Mouse (Mus musculus) stomach, embryonic 16.5 days (tissue): ENCODE data around the gene Map3k14. TPM values are rescaled to one million over a fixed set of nuclear protein-coding genes. Genes with fewer than 3 reads are reported as not detected.
"Not testable (repeated sequence)": the region's sequence is repeated elsewhere in the genome, so short reads cannot be mapped to it uniquely, and the experiment has no call there.

Source experiments
- ATAC-seq: fragments of 200-750 bp; cut with Nextera tagmentation; 2 replicates; pipeline ENCODE4 v1.8.0; 2017; ENCODE audit warnings: moderate number of reproducible peaks, moderate TSS enrichment; ENCODE audit not compliant: insufficient read depth, low FRiP score
- H3K27ac ChIP-seq: fragments of 300-500 bp; sonication (generic); 2 replicates; pipeline ENCODE4 v1.5.1; 2014; ENCODE audit warnings: low read length
- H3K27me3 ChIP-seq: fragments of 300-500 bp; sonication (generic); 2 replicates; pipeline ENCODE4 v1.6.1; 2014; ENCODE audit warnings: low read length, control low read depth, mixed read lengths; ENCODE audit not compliant: control insufficient read depth, insufficient read depth
- H3K36me3 ChIP-seq: fragments of 300-500 bp; sonication (generic); 2 replicates; pipeline ENCODE4 v1.6.1; 2014; ENCODE audit warnings: low read length; ENCODE audit not compliant: control insufficient read depth, insufficient read depth
- H3K4me1 ChIP-seq: fragments of 300-500 bp; sonication (generic); 2 replicates; pipeline ENCODE4 v1.6.1; 2014; ENCODE audit warnings: low read length, control low read depth, mixed read lengths; ENCODE audit not compliant: control insufficient read depth, insufficient read depth
- H3K4me2 ChIP-seq: fragments of 300-500 bp; sonication (generic); 2 replicates; pipeline ENCODE4 v1.6.1; 2014; ENCODE audit warnings: low read depth, low read length, mixed read lengths
- H3K4me3 ChIP-seq: fragments of 300-500 bp; sonication (generic); replicated peaks from 2 replicates; pipeline ENCODE4 v1.5.1; 2014; ENCODE audit warnings: mild to moderate bottlenecking, low read length
- H3K9ac ChIP-seq: fragments of 300-500 bp; sonication (generic); 2 replicates; pipeline ENCODE4 v1.6.1; 2014; ENCODE audit warnings: low read length
- H3K9me3 ChIP-seq: fragments of 300-500 bp; sonication (generic); replicated peaks from 2 replicates; pipeline ENCODE4 v1.6.1; 2016; ENCODE audit warnings: low read length, control low read depth; ENCODE audit not compliant: control insufficient read depth
- WGBS: fragments of 180-500 bp; shearing (Covaris S2); extraction: QIAGEN DNeasy Blood & Tissue Kit; methylation state at CpG from one replicate; pipeline ENCODE4 v1.1.7; 2014; 5-methylcytosine and 5-hydroxymethylcytosine counted together
- polyA plus RNA-seq: library from polyadenylated mRNA; unstranded; fragments of >200 nt; fragmentation: Nextera tagmentation; extraction: Ambion mirVana; gene quantifications from 2 replicates; pipeline ENCODE4 v1.2.1, GENCODE M21; 2015

The Map3k14 gene
- polyA plus RNA-seq, 1 experiment from 2014 or later: 4.9 TPM

GRCm38 (mm10) chr11:103230626-103231025, 36.6 kb downstream of the Map3k14 start:
- H3K9ac ChIP-seq: no peak overlapping the region
- no peak for ATAC-seq
- H3K27me3 ChIP-seq: no peaks in the 10 kb centered on the region
- H3K4me1 ChIP-seq: peaks cover 6% of the 10 kb centered on the region; the same call in 1 of the 2 replicates
- no peak overlapping the region for H3K4me2 ChIP-seq
- 0 out of 2 replicates have a peak, but pooled peaks cover 5% of the 10 kb centered on the region for H3K9me3 ChIP-seq
- 85% methylated on average over 19 of the region's 19 CpGs for WGBS
- H3K36me3 ChIP-seq: peaks cover 22% of the 10 kb centered on the region
- no peak overlapping the region for H3K4me3 ChIP-seq
- no peak overlapping the region for H3K27ac ChIP-seq

- no peak overlapping the region for H3K4me2 ChIP-seq
- no peak overlapping the region for H3K4me3 ChIP-seq
- no peak overlapping the region for H3K9ac ChIP-seq
- peaks cover 4% of the 10 kb centered on the region; the same call in 1 of the 2 replicates for H3K4me1 ChIP-seq
- no peak for ATAC-seq
- H3K27me3 ChIP-seq: no peaks in the 10 kb centered on the region
- H3K27ac ChIP-seq: no peak overlapping the region
- H3K9me3 ChIP-seq: 0 out of 2 replicates have a peak, but pooled peaks cover 5% of the 10 kb centered on the region
- peaks cover 22% of the 10 kb centered on the region for H3K36me3 ChIP-seq
- WGBS: 97% methylated on average over 2 of the region's 2 CpGs
Measured at GRCm38 (mm10) chr11:103229608-103230007, 37.7 kb downstream of the Map3k14 start.

- peaks cover 4% of the 10 kb centered on the region; the same call in 1 of the 2 replicates for H3K4me1 ChIP-seq
- H3K4me2 ChIP-seq: no peak overlapping the region
- no peaks in the 10 kb centered on the region for H3K27me3 ChIP-seq
- no peak overlapping the region for H3K4me3 ChIP-seq
- WGBS: 69% methylated on average over 18 of the region's 18 CpGs
- H3K27ac ChIP-seq: peak overlapping the region; percentile 53; the same call in 1 of the 2 replicates
- no peak for ATAC-seq
- no peaks in the 10 kb centered on the region for H3K9me3 ChIP-seq
- H3K36me3 ChIP-seq: peaks cover 6% of the 10 kb centered on the region; the same call in 1 of the 2 replicates
- no peak overlapping the region for H3K9ac ChIP-seq
Measured at GRCm38 (mm10) chr11:103223951-103224456, 43.3 kb downstream of the Map3k14 start.

GRCm38 (mm10) chr11:103223444-103223843, 43.8 kb downstream of the Map3k14 start:
- no peak overlapping the region for H3K4me3 ChIP-seq
- no peak for ATAC-seq
- H3K4me2 ChIP-seq: no peak overlapping the region
- 80% methylated on average over 10 of the region's 10 CpGs for whole genome bisulfite sequencing
- no peak overlapping the region for H3K9ac ChIP-seq
- no peaks in the 10 kb centered on the region for H3K27me3 ChIP-seq
- H3K4me1 ChIP-seq: peaks cover 7% of the 10 kb centered on the region
- H3K9me3 ChIP-seq: no peaks in the 10 kb centered on the region
- H3K27ac ChIP-seq: peak overlapping the region; percentile 53; the same call in 1 of the 2 replicates
- H3K36me3 ChIP-seq: peaks cover 6% of the 10 kb centered on the region; the same call in 1 of the 2 replicates

GRCm38 (mm10) chr11:103222718-103223117, 44.6 kb downstream of the Map3k14 start:
- not testable (repeated sequence) for H3K4me3 ChIP-seq, H3K36me3 ChIP-seq, H3K4me2 ChIP-seq, H3K27me3 ChIP-seq, ATAC-seq, H3K9me3 ChIP-seq, H3K27ac ChIP-seq, H3K9ac ChIP-seq
- peaks cover 10% of the 10 kb centered on the region for H3K4me1 ChIP-seq
- 92% methylated on average over 4 of the region's 4 CpGs for WGBS

- no peak overlapping the region for H3K27ac ChIP-seq
- no peak overlapping the region for H3K4me2 ChIP-seq
- H3K27me3 ChIP-seq: no peaks in the 10 kb centered on the region
- H3K36me3 ChIP-seq: peaks cover 5% of the 10 kb centered on the region; the same call in 1 of the 2 replicates
- H3K4me3 ChIP-seq: no peak overlapping the region
- 75% methylated on average over 6 of the region's 6 CpGs for WGBS
- no peak overlapping the region for H3K9ac ChIP-seq
- H3K4me1 ChIP-seq: peaks cover 9% of the 10 kb centered on the region
- H3K9me3 ChIP-seq: no peaks in the 10 kb centered on the region
- ATAC-seq: peak; percentile 44; the same call in 1 of the 2 replicates
Measured at GRCm38 (mm10) chr11:103221437-103221836, 45.8 kb downstream of the Map3k14 start.

- Histone ChIP-seq H3K9ac (no peak overlapping the region), H3K4me2 (no peak overlapping the region), H3K4me1 (peaks cover 6% of the 10 kb centered on the region; the same call in 1 of the 2 replicates), H3K4me3 (no peak overlapping the region), H3K27ac (no peak overlapping the region), H3K27me3 (no peaks in the 10 kb centered on the region), H3K36me3 (no peaks in the 10 kb centered on the region), H3K9me3 (no peaks in the 10 kb centered on the region)
- no peak for ATAC-seq
- 80% methylated on average over 4 of the region's 4 CpGs for WGBS
Measured at GRCm38 (mm10) chr11:103219995-103220394, 47.3 kb downstream of the Map3k14 start.

- Histone ChIP-seq H3K9me3 (no peaks in the 10 kb centered on the region), H3K36me3 (no peaks in the 10 kb centered on the region), H3K27me3 (no peaks in the 10 kb centered on the region), H3K27ac (no peak overlapping the region), H3K9ac (no peak overlapping the region), H3K4me2 (no peak overlapping the region), H3K4me1 (peaks cover 6% of the 10 kb centered on the region; the same call in 1 of the 2 replicates), H3K4me3 (no peak overlapping the region)
- 83% methylated on average over 5 of the region's 5 CpGs for WGBS
- no peak for ATAC-seq
Measured at GRCm38 (mm10) chr11:103219259-103219658, 48.0 kb downstream of the Map3k14 start.

GRCm38 (mm10) chr11:103218517-103218901, 48.8 kb downstream of the Map3k14 start:
- Histone ChIP-seq H3K27ac (no peak overlapping the region), H3K9me3 (no peaks in the 10 kb centered on the region), H3K9ac (peak overlapping the region; percentile 68), H3K4me2 (peak overlapping the region; percentile 92), H3K4me3 (peak overlapping the region; percentile 53), H3K36me3 (no peaks in the 10 kb centered on the region), H3K4me1 (peaks cover 6% of the 10 kb centered on the region; the same call in 1 of the 2 replicates), H3K27me3 (no peaks in the 10 kb centered on the region)
- 30% methylated on average over 6 of the region's 6 CpGs for WGBS
- peak; percentile 11; the same call in 1 of the 2 replicates for ATAC-seq
